Mouse (Mus musculus) cortical plate, adult 2 months (tissue): ENCODE measurements around the gene Gsg1l.

Experiments
- CTCF ChIP-seq: fragments of 200-500 bp; IDR thresholded peaks from 2 replicates; pipeline ENCODE4 v1.5.1; 2011; ENCODE audit warnings: mild to moderate bottlenecking, control low read depth, low read length; ENCODE audit not compliant: insufficient read depth; ENCODE audit errors: extremely low read depth
- POLR2A ChIP-seq: fragments of 200-500 bp; IDR thresholded peaks from 2 replicates; pipeline ENCODE4 v1.6.1; 2011; ENCODE audit warnings: mild to moderate bottlenecking, low read length, control low read depth; ENCODE audit not compliant: insufficient read depth; ENCODE audit errors: extremely low read depth

DNA sequence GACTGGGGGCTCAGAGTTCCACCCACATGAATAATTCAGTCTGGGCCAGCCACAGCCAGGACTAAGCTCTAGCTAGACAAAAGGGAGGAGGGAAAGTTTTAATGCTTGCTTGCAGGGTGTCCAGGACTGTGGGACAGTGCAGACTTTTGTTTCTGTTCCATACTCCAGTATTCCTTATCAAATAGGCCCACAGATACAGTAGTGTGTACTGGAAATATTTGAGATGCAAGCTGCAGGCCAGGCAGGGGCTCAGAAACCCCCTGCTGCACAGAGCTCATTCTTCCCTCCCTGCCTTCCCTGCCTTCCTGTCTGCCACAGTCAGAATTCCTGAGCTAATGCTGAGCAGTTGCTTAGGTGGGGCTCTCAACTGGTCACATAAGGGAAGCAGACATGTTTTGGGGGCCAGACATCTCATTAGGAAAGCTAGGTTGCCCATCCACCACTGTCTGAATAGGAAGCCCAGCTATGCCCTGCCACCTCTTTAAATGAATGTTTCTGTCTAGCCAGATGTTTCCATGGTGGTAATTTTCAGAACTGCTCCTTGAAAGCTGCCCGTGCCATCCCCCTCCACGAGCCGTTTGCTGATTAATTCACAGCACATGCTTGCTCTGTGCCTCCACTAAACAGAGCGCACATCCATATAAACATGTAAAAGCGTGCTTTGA lies 244.0 kb downstream of the Gsg1l start:
- no peak for TF ChIP-seq CTCF
- no peak for TF ChIP-seq POLR2A
